Mouse (Mus musculus): ENCODE measurements at regions not wholly inside any gene's neighbourhood (a gene's known extent, or its start where the extent isn't known, plus 50 kb on each side); places are given as distances from the start of the nearest gene placed in this dataset.
A peak's percentile ranks its signal among the peaks of the same experiment; 100 is the strongest.

DNA sequence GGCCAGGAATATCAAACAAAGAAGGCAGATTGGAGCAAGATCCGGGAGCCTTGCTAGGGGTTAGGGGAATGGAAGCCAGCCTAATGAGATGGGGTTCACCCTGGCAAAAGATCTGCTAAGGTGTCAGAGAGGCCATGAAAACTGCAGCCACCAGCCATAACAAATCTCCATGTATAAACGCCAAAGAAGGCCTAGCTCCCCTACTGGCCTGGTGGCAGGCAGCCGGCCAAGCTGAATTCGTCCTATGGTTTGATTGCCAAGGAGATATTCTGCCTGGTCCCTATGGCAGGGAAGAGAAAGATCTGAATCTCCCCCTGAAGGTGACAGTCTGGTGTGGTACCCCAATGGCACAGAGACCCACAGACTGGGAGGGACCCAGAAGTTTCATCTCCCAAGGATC, 104.8 kb upstream of the E030018B13Rik start:
- DNase-seq (ENCODE audit: low read depth), result no peak

- no peak for DNase-seq (ENCODE audit: low read depth)
Measured at GRCm38 (mm10) chr7:63815531-63815930, 101.1 kb upstream of the E030018B13Rik start.

- DNase-seq (ENCODE audit: low read depth), result peak; percentile 89
Measured at GRCm38 (mm10) chr7:63816056-63816941, 100.4 kb upstream of the E030018B13Rik start.

DNA sequence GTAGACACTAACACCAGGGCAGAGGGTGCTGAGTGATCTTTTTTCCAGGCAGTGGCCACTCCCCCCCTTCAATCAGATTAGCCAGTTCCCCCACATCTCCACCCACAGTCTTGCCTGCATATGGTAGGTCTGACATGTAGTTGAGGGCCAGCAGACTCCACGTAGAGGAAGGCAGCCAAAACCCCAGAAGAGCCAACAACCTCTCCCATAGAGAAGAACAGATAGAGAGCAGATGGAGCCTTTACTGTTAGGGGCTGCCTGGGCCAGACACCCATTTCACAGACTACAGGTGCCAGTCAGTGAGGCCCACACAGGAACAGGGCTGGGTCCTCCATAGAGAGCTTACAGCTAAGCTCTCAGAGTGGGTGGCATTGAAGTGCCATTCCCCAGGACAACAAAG, 99.2 kb upstream of the E030018B13Rik start:
- no peak for DNase-seq (ENCODE audit: low read depth)

GRCm38 (mm10) chr7:63818105-63818504, 98.6 kb upstream of the E030018B13Rik start:
- DNase-seq (ENCODE audit: low read depth), result no peak

DNA sequence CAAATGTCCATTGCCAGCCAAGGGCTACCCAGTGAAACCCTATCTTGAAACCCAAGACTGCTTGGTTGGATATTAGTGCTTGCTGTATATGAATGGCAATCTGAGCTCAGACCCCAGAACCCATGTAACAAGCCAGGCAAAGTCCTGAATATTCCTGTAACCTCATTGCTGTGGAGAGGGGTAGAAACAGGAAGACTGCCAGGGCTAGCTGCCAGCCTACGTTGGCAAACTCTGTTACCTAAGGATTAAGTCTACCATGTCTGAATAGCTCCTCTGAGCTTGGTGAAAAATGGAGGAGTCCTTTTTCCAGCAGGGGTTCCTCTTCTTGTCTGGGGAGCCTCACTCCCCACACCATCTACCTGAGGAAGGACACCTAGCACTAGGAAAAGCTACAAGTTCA, 96.4 kb upstream of the E030018B13Rik start:
- no peak for DNase-seq (ENCODE audit: low read depth)

DNA sequence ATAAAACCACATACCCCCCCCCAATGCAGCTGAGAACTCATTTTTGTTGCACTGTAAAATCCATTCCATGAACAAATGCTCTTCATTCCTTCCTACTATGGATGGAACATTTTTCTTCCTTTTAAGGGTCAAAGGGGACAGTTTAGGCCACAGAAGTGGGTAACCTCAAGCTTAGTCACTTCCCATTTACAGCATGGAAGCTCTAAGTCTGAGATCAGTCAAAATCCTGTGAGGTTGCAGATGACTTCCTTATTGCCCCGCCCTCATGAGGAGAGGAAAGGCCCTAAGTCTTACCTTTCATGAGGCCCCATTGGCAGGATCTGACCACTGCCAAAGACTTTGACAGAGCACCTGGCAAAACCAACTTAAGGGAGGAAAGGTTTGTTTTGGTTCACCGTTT, 94.7 kb upstream of the E030018B13Rik start:
- no peak for DNase-seq (ENCODE audit: low read depth)

DNA sequence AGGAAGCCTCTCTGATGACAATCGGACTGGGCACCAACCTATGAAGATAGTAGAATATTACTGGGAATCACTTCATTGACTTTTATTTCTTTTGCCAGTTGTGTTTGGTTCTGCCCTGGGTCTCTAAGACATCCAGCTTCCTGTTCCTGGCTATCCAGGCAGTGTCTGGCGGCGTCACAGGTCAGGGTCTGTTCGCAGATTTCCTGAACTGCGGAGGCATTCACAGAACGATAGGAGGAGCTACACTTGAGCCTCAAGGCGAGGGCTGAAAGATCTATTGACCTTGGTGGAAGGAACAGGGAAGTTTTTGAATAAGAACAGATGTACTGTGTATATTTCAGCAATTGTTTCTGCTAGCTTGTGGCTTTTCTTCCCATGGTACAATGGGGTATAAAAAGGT, 92.6 kb upstream of the E030018B13Rik start:
- no peak for DNase-seq (ENCODE audit: low read depth)

DNA sequence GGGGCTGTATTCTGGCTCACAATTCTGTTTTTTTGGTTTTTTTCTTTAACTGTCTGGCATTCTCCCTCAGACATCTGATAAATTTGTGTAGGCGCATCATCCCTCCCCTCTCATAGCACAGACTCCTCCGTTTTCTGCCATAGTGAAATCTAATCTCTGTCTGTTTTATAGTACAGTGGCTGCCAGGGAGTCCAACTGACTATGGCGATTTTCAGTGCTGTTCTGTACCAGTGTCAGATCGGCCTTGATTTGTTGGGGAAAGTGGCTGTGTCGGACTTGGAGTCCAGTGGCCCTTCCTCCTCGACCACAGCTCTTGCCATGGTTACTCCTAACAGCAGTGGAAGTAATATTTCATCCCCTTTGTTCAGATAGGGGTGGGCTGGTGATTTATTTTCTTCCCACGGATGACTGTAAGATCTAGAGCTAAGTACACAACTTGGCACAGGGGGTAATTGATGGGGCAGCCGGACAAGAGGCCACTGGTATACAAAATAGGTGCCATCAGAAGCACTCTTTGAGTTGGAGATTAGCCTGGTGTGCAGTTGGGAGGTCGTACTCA, 87.2 kb upstream of the E030018B13Rik start:
- DNase-seq (ENCODE audit: low read depth), result no peak

DNA sequence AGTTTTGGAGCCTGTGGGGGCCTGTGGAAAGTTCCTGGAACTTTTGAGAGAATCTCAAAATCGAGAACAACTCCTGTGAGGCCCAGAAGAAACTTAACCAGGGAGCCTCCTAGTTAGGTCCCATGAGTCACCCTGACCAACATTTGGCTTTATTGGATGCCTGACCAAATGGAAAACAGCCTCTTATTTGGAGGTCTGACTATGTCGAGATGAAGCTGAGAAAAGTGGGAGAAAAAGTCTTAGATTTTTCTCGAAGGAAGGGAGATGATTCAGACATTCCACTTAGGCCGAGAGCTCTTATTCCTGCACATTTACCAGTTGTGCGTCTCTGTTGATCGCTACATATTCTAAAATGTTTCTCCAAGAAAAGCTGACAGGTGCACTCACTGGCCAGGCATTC, 83.0 kb upstream of the E030018B13Rik start:
- DNase-seq (ENCODE audit: low read depth), result peak; percentile 76

GRCm38 (mm10) chr7:63835958-63836357, 80.7 kb upstream of the E030018B13Rik start:
- DNase-seq (ENCODE audit: low read depth), result no peak
